Mouse (Mus musculus) embryonic fibroblast, embryonic 13.5 days (primary cell): Measurements from ENCODE around the gene Rybp.

Experiments used
- CTCF ChIP-seq: IDR thresholded peaks from 2 replicates; pipeline ENCODE4 v1.5.1; 2011; ENCODE audit warnings: mild to moderate bottlenecking, control low read depth, low read length, moderate library complexity, borderline replicate concordance; ENCODE audit not compliant: insufficient read depth
- POLR2A ChIP-seq: IDR thresholded peaks from 2 replicates; pipeline ENCODE4 v1.6.1; 2011; ENCODE audit warnings: low read depth, mild to moderate bottlenecking, control low read depth, low read length, moderate library complexity

DNA sequence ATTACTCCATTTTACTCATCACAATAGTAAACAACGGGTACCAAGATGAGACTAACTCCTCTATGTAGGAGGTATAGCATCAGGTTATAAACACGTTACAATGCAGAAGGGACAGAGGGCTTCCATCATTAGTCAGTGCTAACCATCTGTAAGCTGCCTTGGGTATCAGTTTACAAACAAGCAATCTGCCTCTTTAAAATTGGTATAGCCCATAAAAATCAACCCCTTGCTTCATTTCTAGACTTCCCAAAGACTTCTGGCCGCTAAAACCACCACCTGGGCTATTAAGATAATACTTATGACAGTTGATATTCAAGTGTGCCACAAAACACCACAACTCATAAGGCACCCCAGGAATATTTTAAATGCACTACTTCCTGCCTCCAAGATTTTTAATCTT lies 10.9 kb downstream of the Rybp start:
- no peak for TF ChIP-seq POLR2A
- no peak for TF ChIP-seq CTCF
